Mouse (Mus musculus): Measurements from ENCODE around the gene Jak1.

Jak1 gene

GRCm38 (mm10) chr4:101264741-101265513 is at the start of gene Jak1:
Gene Jak1 (minus strand): TSS chr4:101265282.
- CTCF ChIA-PET = interaction anchor here (0.5 to 1.0 kb wide), 3 partner anchors 11 to 27 kb away, joined by 3 to 16 read pairs (median 4); no protein-coding TSS in a partner anchor

- CTCF ChIA-PET = no interaction called here
Observed at GRCm38 (mm10) chr4:101312055-101312454, 47.0 kb upstream of the Jak1 start.

- CTCF ChIA-PET = no interaction called here
Observed at GRCm38 (mm10) chr4:101308166-101308565, 43.1 kb upstream of the Jak1 start.

GRCm38 (mm10) chr4:101307286-101307685 is 42.2 kb upstream of the Jak1 start:
- CTCF ChIA-PET = no interaction called here

GRCm38 (mm10) chr4:101306132-101306915 is 41.2 kb upstream of the Jak1 start:
- CTCF ChIA-PET = no interaction called here

GRCm38 (mm10) chr4:101305126-101305525 is 40.0 kb upstream of the Jak1 start:
- CTCF ChIA-PET = no interaction called here

- CTCF ChIA-PET = no interaction called here
Observed at GRCm38 (mm10) chr4:101304114-101304513, 39.0 kb upstream of the Jak1 start.

GRCm38 (mm10) chr4:101300392-101300910 is 35.4 kb upstream of the Jak1 start:
- CTCF ChIA-PET = interaction anchor here (0.7 to 0.9 kb wide), 2 partner anchors 14 to 133 kb away, joined by 3 to 5 read pairs; no protein-coding TSS in a partner anchor

- CTCF ChIA-PET = no interaction called here
Observed at GRCm38 (mm10) chr4:101298311-101298990, 33.4 kb upstream of the Jak1 start.

- CTCF ChIA-PET = interaction anchor here (0.5 kb wide), 2 partner anchors 57 to 75 kb away, joined by 5 to 11 read pairs; no protein-coding TSS in a partner anchor
Observed at GRCm38 (mm10) chr4:101296836-101297235, 31.8 kb upstream of the Jak1 start.

- CTCF ChIA-PET = no interaction called here
Observed at GRCm38 (mm10) chr4:101295788-101296187, 30.7 kb upstream of the Jak1 start.

- CTCF ChIA-PET = no interaction called here
Observed at GRCm38 (mm10) chr4:101293661-101294060, 28.6 kb upstream of the Jak1 start.

GRCm38 (mm10) chr4:101292736-101293541 is 27.9 kb upstream of the Jak1 start:
- CTCF ChIA-PET = interaction anchor here (0.8 to 1.4 kb wide), 2 partner anchors 13 to 28 kb away, joined by 4 to 6 read pairs; no protein-coding TSS in a partner anchor

- CTCF ChIA-PET = interaction anchor here (0.5 to 1.4 kb wide), 5 partner anchors 12 to 50 kb away, joined by 3 to 6 read pairs (median 4); no protein-coding TSS in a partner anchor
Observed at GRCm38 (mm10) chr4:101292028-101292735, 27.1 kb upstream of the Jak1 start.

GRCm38 (mm10) chr4:101288292-101288691 is 23.2 kb upstream of the Jak1 start:
- CTCF ChIA-PET = no interaction called here

GRCm38 (mm10) chr4:101286562-101286961 is 21.5 kb upstream of the Jak1 start:
- CTCF ChIA-PET = interaction anchor here (0.9 kb wide), 1 partner anchor 13 kb away, joined by 5 read pairs; no protein-coding TSS in a partner anchor

GRCm38 (mm10) chr4:101285906-101286432 is 20.9 kb upstream of the Jak1 start:
- CTCF ChIA-PET = interaction anchor here (0.9 kb wide), 1 partner anchor 14 kb away, joined by 5 read pairs; no protein-coding TSS in a partner anchor

- CTCF ChIA-PET = no interaction called here
Observed at GRCm38 (mm10) chr4:101283938-101284337, 18.9 kb upstream of the Jak1 start.

GRCm38 (mm10) chr4:101282237-101282636 is 17.2 kb upstream of the Jak1 start:
- CTCF ChIA-PET = no interaction called here

- CTCF ChIA-PET = interaction anchor here (1.1 kb wide), 1 partner anchor 13 kb away, joined by 6 read pairs; no protein-coding TSS in a partner anchor
Observed at GRCm38 (mm10) chr4:101280119-101280518, 15.0 kb upstream of the Jak1 start.

Measured in spleen, embryonic (tissue).